Mouse (Mus musculus): Measurements from ENCODE around the gene Usp18. TPM values are rescaled to one million over a fixed set of nuclear protein-coding genes. Genes with fewer than 3 reads are reported as not detected.

The Usp18 gene
- polyA plus RNA-seq, 1 experiment from 2014 or later = 0.73 TPM

Other genes with a start within 250 kb of the Usp18 start
- 10.3 and 11.8 TPM in 2 replicates for gene Mical3, start 114.9 kb upstream of the Usp18 start, polyA plus RNA-seq (2016; fragmentation: Nextera tagmentation; extraction: Ambion mirVana)
- gene Pex26, start 62.2 kb upstream of the Usp18 start, polyA plus RNA-seq (2016; fragmentation: Nextera tagmentation; extraction: Ambion mirVana) = 9.2 and 10.1 TPM in 2 replicates
- 0.30 and 0.41 TPM in 2 replicates for gene Tuba8, start 35.2 kb upstream of the Usp18 start, polyA plus RNA-seq (2016; fragmentation: Nextera tagmentation; extraction: Ambion mirVana)
- gene Slc6a13, start 54.3 kb downstream of the Usp18 start, polyA plus RNA-seq (2016; fragmentation: Nextera tagmentation; extraction: Ambion mirVana) = 1.4 and 1.7 TPM in 2 replicates
- gene Slc6a12, start 97.2 kb downstream of the Usp18 start, polyA plus RNA-seq (2016; fragmentation: Nextera tagmentation; extraction: Ambion mirVana) = not detected in 2 replicates
- gene Iqsec3, start 227.8 kb downstream of the Usp18 start, polyA plus RNA-seq (2016; fragmentation: Nextera tagmentation; extraction: Ambion mirVana) = 0.26 and 1.5 TPM in 2 replicates

Measured in hindbrain, embryonic 10.5 days (tissue).